Comparison of ENCODE assay signal across 12 mouse cellular contexts in the genomic region with DNA sequence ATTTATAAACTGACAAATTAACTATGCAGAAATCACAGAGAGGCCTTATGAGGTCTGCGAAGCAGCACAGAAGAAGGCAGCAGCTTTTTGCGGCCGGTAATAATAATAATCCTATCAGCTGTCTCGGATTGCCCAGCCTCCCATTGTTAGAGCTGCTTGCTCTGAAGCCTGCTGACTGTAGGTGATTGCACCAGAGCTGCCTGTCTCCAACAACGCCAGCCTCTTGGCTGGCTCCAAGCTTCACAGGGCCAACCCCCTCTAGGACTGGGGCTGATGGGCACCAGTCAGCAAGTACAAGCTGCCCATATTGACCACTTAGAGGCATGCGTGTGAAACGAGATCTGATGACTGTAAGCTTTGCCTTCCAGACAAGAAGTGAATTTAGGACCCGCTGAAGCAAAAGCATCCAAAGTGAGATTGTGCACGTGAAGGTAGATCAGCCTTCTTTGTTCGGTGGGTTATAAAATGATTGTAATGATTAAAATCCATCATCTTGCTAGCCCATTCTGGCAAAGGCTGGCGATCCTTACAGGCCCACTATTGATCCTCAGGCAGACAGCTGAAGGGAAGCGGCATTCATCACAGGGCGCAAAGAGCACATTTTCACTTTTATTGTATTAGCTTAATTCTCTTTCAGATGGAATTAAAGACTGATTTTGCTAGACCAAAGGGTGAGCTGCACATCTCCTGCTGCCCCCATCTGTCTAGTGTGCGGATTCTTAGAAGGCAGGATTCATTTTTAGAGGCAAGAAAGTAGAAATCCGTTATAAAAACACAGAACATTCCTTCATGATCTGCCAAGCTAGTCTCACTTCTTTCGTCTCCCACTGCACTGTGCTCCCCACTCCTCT.
A peak's percentile ranks its signal among the peaks of the same experiment; 100 is the strongest.
DNase-seq lines count a peak whose midpoint lies in the region; ATAC-seq and TF ChIP-seq lines count a peak whose summit lies in the region.
"Had no signal": no experiment of that assay in that cellular context is flagged by ENCODE, and none has a peak within 500 bp of the region (broad histone marks: within the 10 kb centered on the region; RNA-seq: fewer than 3 reads in every experiment).

No protein-coding gene starts in this region.

- ATAC-seq in hindbrain, embryonic 12.5 days (ENCODE audit: low FRiP score), result peak; percentile 88
- peak; percentile 92 for ATAC-seq in midbrain, embryonic 15.5 days (replicated peaks)
- no peak for ATAC-seq in intestine, embryonic 15.5 days
- ATAC-seq: Patski had no signal

- TF ChIP-seq POLR2A in cerebellum, adult 2 months (IDR thresholded peaks at IDR 0.05; ENCODE audit: borderline replicate concordance, insufficient read depth, low read length), result no peak

- no peaks in the 10 kb centered on the region for H3K36me3 ChIP-seq in hindbrain, embryonic 12.5 days
- H3K36me3 ChIP-seq in midbrain, embryonic 15.5 days (replicated peaks), result no peaks in the 10 kb centered on the region
- no peaks in the 10 kb centered on the region for H3K36me3 ChIP-seq in intestine, embryonic 15.5 days
- H3K36me3 ChIP-seq: stomach, embryonic 15.5 days had no signal

- no peaks in the 10 kb centered on the region; the same call in 1 of the 2 replicates for H3K4me1 ChIP-seq in cerebellum, adult 2 months (ENCODE audit: control insufficient read depth, insufficient read depth, low read length)
- peaks cover 26% of the 10 kb centered on the region for H3K4me1 ChIP-seq in hindbrain, embryonic 12.5 days
- peaks cover 42% of the 10 kb centered on the region for H3K4me1 ChIP-seq in midbrain, embryonic 15.5 days
- H3K4me1 ChIP-seq in intestine, embryonic 15.5 days (replicated peaks), result 0 out of 2 replicates have a peak, but pooled peaks cover under 1% of the 10 kb centered on the region
- H3K4me1 ChIP-seq: stomach, embryonic 15.5 days had no signal

- WGBS in cerebellum, adult 2 months, result 32% methylated on average over 16 of the region's 16 CpGs
- WGBS in hindbrain, embryonic 12.5 days, result 40% methylated on average over 16 of the region's 16 CpGs
- 11% methylated on average over 16 of the region's 16 CpGs for WGBS in midbrain, embryonic 15.5 days
- WGBS in intestine, embryonic 15.5 days, result 70% methylated on average over 16 of the region's 16 CpGs

- TF ChIP-seq CTCF in cerebellum, adult 2 months (IDR thresholded peaks at IDR 0.05; ENCODE audit: borderline replicate concordance, insufficient read depth, low read depth, low read length), result no peak

- no peaks in the 10 kb centered on the region for H3K9me3 ChIP-seq in hindbrain, embryonic 12.5 days (replicated peaks)
- H3K9me3 ChIP-seq in midbrain, embryonic 15.5 days, result no peaks in the 10 kb centered on the region
- no peaks in the 10 kb centered on the region for H3K9me3 ChIP-seq in intestine, embryonic 15.5 days
- H3K9me3 ChIP-seq: stomach, embryonic 15.5 days had no signal

- H3K9ac ChIP-seq in hindbrain, embryonic 12.5 days, result peak overlapping the region; percentile 20; the same call in 1 of the 2 replicates
- H3K9ac ChIP-seq in midbrain, embryonic 15.5 days, result no peak overlapping the region; the same call in 1 of the 2 replicates
- no peak overlapping the region for H3K9ac ChIP-seq in intestine, embryonic 15.5 days
- H3K9ac ChIP-seq: lung, embryonic 14.5 days; stomach, embryonic 15.5 days had no signal

- H3K27me3 ChIP-seq in cerebellum, adult 2 months (ENCODE audit: control insufficient read depth, insufficient read depth, low read length), result no peaks in the 10 kb centered on the region
- no peaks in the 10 kb centered on the region for H3K27me3 ChIP-seq in hindbrain, embryonic 12.5 days
- H3K27me3 ChIP-seq in midbrain, embryonic 15.5 days (replicated peaks), result no peaks in the 10 kb centered on the region
- no peaks in the 10 kb centered on the region for H3K27me3 ChIP-seq in intestine, embryonic 15.5 days (replicated peaks)
- H3K27me3 ChIP-seq: Patski; stomach, embryonic 15.5 days had no signal

- DNase-seq in cerebellum, adult 2 months, result peak; percentile 10 to 29
- no peak for DNase-seq in cerebellum, adult 8-10 months
- peak; percentile 31 for DNase-seq in embryo, embryonic 10.5 days (ENCODE audit: low spot score)
- no peak for DNase-seq in thymus, postnatal 10 days (ENCODE audit: low spot score in 2 of 2)
- DNase-seq in adipocyte (ENCODE audit: low spot score), result no peak

- H3K4me3 ChIP-seq in cerebellum, adult 2 months (replicated peaks; ENCODE audit: insufficient read depth, low read depth, low read length), result no peak overlapping the region
- no peak overlapping the region for H3K4me3 ChIP-seq in hindbrain, embryonic 12.5 days
- H3K4me3 ChIP-seq in midbrain, embryonic 15.5 days, result no peak overlapping the region
- H3K4me3 ChIP-seq in intestine, embryonic 15.5 days (replicated peaks), result no peak overlapping the region
- H3K4me3 ChIP-seq: myocyte; stomach, embryonic 15.5 days had no signal

- H3K27ac ChIP-seq in cerebellum, adult 2 months (ENCODE audit: insufficient read depth, low read length), result no peak overlapping the region
- H3K27ac ChIP-seq in hindbrain, embryonic 12.5 days, result peak overlapping the region; percentile 93
- peak overlapping the region; percentile 95 for H3K27ac ChIP-seq in midbrain, embryonic 15.5 days
- no peak overlapping the region for H3K27ac ChIP-seq in intestine, embryonic 15.5 days
- H3K27ac ChIP-seq: stomach, embryonic 15.5 days had no signal

- 0 out of 2 replicates have a peak overlapping the region, but pooled peaks have one; percentile 11 for H3K4me2 ChIP-seq in hindbrain, embryonic 12.5 days (replicated peaks)
- H3K4me2 ChIP-seq in midbrain, embryonic 15.5 days, result 0 out of 2 replicates have a peak overlapping the region, but pooled peaks have one; percentile 11
- no peak overlapping the region for H3K4me2 ChIP-seq in intestine, embryonic 15.5 days (replicated peaks)
- H3K4me2 ChIP-seq: lung, embryonic 14.5 days; stomach, embryonic 15.5 days had no signal

Comparison
In these comparisons a context has a peak if more than half of its experiments do, and no peak if none do; other contexts are left out.
1. DNase-seq: peak in cerebellum, adult 2 months (2 of 2) and embryo, embryonic 10.5 days (single experiment); none in cerebellum, adult 8-10 months (single experiment), thymus, postnatal 10 days (0 of 2) and adipocyte (single experiment).
2. H3K27ac ChIP-seq: peak in hindbrain, embryonic 12.5 days (single experiment) and midbrain, embryonic 15.5 days (single experiment); none in cerebellum, adult 2 months (single experiment) and intestine, embryonic 15.5 days (single experiment).